Mouse (Mus musculus) C2C12 (cell line): Measurements from ENCODE around the gene Rpl29.

Source experiments
- CTCF ChIP-seq: IDR thresholded peaks from one replicate; pipeline ENCODE4 v1.5.1; 2011; ENCODE audit not compliant: control insufficient read depth, insufficient read depth, insufficient read length
- MAX ChIP-seq: IDR thresholded peaks from one replicate; pipeline ENCODE4 v1.6.1; 2011; ENCODE audit warnings: mild to moderate bottlenecking, control low read depth

DNA sequence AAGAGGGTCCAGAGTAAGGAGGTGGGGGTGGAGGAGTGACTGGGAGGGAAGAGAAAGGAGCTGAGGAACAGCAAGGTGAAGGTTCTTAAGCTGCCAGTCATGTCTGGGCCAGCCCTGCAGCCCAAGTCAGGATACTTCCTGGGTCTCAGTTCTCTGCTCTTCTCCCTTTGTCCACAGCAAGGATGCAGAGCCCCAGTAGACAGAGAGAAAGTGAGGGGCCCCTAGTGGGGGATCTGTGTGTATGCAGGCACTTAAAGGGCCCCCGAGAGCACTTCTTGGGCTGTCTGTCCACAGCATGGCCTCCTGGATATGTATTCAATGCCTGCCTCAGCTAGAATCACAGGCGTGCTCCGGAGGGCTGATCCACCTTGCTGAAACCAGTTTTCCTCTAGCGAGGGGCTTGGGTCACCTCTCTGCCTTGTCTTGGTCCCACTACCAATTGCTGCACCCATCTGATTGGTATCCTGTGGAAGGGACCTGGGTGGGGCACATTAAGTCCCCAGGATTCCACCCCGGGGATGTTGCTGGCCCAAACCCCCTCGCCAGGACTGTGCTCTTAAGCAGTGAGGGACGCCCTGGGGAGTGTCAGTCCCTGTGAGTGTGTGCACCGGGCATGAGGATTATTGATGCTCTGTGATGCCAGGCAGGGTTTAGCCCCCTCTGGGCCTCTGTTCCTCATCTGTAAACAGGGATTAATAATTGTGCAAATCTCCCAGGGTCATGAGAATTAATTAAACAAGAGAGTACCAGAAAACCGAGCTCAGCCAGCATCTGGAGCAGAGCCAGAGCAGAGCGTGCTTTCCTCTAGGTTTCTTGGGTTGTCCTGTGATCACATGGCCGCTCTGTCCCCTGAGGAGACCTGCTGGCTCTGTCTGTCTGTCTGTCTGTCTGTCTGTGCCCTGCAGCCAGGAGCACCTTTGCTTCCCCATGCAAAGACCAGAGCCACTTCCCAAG, 34.3 kb upstream of the Rpl29 start:
- TF ChIP-seq CTCF = no peak
- TF ChIP-seq MAX = no peak
